Mouse (Mus musculus) CH12.LX (cell line): ENCODE results near the gene Pald1.

Experiments used
- BHLHE40 ChIP-seq: IDR thresholded peaks from 2 replicates; pipeline ENCODE4 v1.6.1; 2011; ENCODE audit warnings: mild to moderate bottlenecking, low read depth, low read length, improper control_type of control experiment
- CTCF ChIP-seq, 2 experiments: IDR thresholded peaks in 1 of 2; conservative IDR thresholded peaks in 1 of 2; 2 replicates each; pipeline ENCODE4 v1.5.1; 2011 to 2012; ENCODE audit warnings: low read depth in 2 of 2, low read length in 2 of 2, improper control_type of control experiment in 1 of 2, inconsistent platforms in 1 of 2, mild to moderate bottlenecking in 1 of 2, moderate library complexity in 1 of 2
- ELF1 ChIP-seq: IDR thresholded peaks from 2 replicates; pipeline ENCODE4 v1.6.1; 2014; ENCODE audit warnings: low read depth, mild to moderate bottlenecking, inconsistent platforms, low read length, improper control_type of control experiment
- EP300 ChIP-seq: IDR thresholded peaks from 2 replicates; pipeline ENCODE4 v1.6.1; 2011; ENCODE audit warnings: low read length, improper control_type of control experiment
- ETS1 ChIP-seq: conservative IDR thresholded peaks from 2 replicates; pipeline ENCODE4 v1.6.1; 2012; ENCODE audit warnings: low read depth, mild to moderate bottlenecking, inconsistent platforms, low read length, improper control_type of control experiment, moderate library complexity
- GABPA ChIP-seq: IDR thresholded peaks from 2 replicates; pipeline ENCODE4 v1.6.1; 2012; ENCODE audit warnings: low read depth, low read length, improper control_type of control experiment, inconsistent platforms; ENCODE audit not compliant: insufficient replicate concordance
- KAT2A ChIP-seq: IDR thresholded peaks from 2 replicates; pipeline ENCODE4 v1.6.1; 2012; ENCODE audit warnings: low read length, improper control_type of control experiment, inconsistent platforms; ENCODE audit not compliant: insufficient replicate concordance
- MAZ ChIP-seq: IDR thresholded peaks from 2 replicates; pipeline ENCODE4 v1.6.1; 2012; ENCODE audit warnings: low read depth, mild to moderate bottlenecking, inconsistent platforms, low read length, improper control_type of control experiment, moderate library complexity
- NRF1 ChIP-seq: IDR thresholded peaks from 2 replicates; pipeline ENCODE4 v1.6.1; 2014; ENCODE audit warnings: low read depth, mild to moderate bottlenecking, inconsistent platforms, low read length, improper control_type of control experiment, moderate library complexity
- POLR2A ChIP-seq: IDR thresholded peaks from 2 replicates; pipeline ENCODE4 v1.6.1; 2011; ENCODE audit warnings: low read depth, mild to moderate bottlenecking, improper control_type of control experiment, low read length
- SMC3 ChIP-seq: IDR thresholded peaks from 2 replicates; pipeline ENCODE4 v1.6.1; 2011; ENCODE audit warnings: low read depth, low read length, improper control_type of control experiment
- TCF12 ChIP-seq: IDR thresholded peaks from 2 replicates; pipeline ENCODE4 v1.6.1; 2014; ENCODE audit warnings: low read depth, mild to moderate bottlenecking, inconsistent platforms, low read length, improper control_type of control experiment
- ZMIZ1 ChIP-seq: IDR thresholded peaks from 2 replicates; pipeline ENCODE4 v1.6.1; 2012; ENCODE audit warnings: low read depth, mild to moderate bottlenecking, inconsistent platforms, low read length, improper control_type of control experiment
- ZNF384 ChIP-seq: IDR thresholded peaks from 2 replicates; pipeline ENCODE4 v1.6.1; 2012; ENCODE audit warnings: low read depth, low read length, improper control_type of control experiment, inconsistent platforms

DNA sequence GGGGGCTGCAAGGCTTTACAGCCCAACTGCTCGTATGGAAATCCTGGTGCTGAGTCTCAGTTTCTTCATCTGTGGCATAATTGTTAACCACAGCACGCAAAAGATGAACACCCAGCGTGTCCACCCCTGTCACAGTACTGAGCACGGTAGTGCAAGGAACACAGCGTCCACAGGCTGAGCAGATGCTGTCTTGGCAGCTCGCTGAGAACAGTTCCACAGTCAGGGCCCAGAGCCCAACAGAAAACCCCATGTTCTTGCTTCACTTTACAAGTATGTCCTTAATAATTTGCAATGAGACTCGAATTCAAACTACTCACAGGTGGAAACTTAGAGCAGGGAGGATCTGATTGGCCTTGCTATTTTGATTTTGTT lies 109.5 kb downstream of the Pald1 start:
- no peak for TF ChIP-seq MAZ
- TF ChIP-seq ZMIZ1: no peak
- no peak for TF ChIP-seq CTCF (conservative IDR thresholded peaks at IDR 0.05 in 1 of 2, IDR thresholded peaks at IDR 0.05 in 1 of 2; ENCODE audit: low read depth in 2 of 2, low read length in 2 of 2)
- TF ChIP-seq BHLHE40: no peak
- TF ChIP-seq POLR2A: no peak
- TF ChIP-seq ZNF384: no peak
- no peak for TF ChIP-seq NRF1
- no peak for TF ChIP-seq ETS1
- TF ChIP-seq SMC3: no peak
- no peak for TF ChIP-seq GABPA
- TF ChIP-seq TCF12: no peak
- no peak for TF ChIP-seq KAT2A
- no peak for TF ChIP-seq EP300
- TF ChIP-seq ELF1: no peak
